Mouse (Mus musculus) heart, postnatal 0 days (tissue): ENCODE data around the gene Nelfcd.

Source experiments
- CTCF ChIP-seq: IDR thresholded peaks from 2 replicates; pipeline ENCODE4 v1.5.1; 2016; ENCODE audit warnings: antibody characterized with exemption, control low read depth, low read depth
- EP300 ChIP-seq: IDR thresholded peaks from 2 replicates; pipeline ENCODE4 v1.6.1; 2016; ENCODE audit warnings: antibody characterized with exemption, low read depth

GRCm38 (mm10) chr2:174453681-174454080 is 38.1 kb downstream of the Nelfcd start:
- TF ChIP-seq CTCF, result peak; percentile 40
- TF ChIP-seq EP300, result no peak
